Mouse (Mus musculus) ZHBTc4 (cell line): ENCODE results near the gene Tspan5.

Experiments
- DNase-seq: peaks from one replicate; pipeline ENCODE4 v3.0.0-alpha.2; 2011; ENCODE audit warnings: low read depth, low spot score

Gene Tspan5

GRCm38 (mm10) chr3:138918241-138918640 lies 176.2 kb downstream of the Tspan5 start:
- no peak for DNase-seq

- DNase-seq, result no peak
Observed at GRCm38 (mm10) chr3:138926161-138926560, 184.2 kb downstream of the Tspan5 start.

DNA sequence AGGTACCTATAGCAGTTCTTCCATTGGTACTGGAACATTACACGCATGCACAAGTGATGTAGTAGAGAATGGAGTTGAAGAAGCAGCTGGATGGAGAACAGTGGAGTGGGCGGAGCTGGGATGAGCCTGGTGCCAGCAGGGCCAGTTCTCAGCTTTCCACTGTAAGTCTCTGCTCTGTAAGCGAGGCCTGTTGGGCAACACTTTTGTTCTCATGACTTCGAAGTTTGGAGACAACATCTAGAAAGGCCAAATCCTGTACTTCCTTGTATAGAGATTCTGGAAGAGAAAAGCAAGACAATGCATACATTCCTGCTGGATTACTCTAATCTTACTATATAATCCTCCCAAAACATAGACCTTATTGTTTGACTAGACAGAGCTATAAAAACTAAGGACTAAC lies 185.4 kb downstream of the Tspan5 start:
- no peak for DNase-seq

DNA sequence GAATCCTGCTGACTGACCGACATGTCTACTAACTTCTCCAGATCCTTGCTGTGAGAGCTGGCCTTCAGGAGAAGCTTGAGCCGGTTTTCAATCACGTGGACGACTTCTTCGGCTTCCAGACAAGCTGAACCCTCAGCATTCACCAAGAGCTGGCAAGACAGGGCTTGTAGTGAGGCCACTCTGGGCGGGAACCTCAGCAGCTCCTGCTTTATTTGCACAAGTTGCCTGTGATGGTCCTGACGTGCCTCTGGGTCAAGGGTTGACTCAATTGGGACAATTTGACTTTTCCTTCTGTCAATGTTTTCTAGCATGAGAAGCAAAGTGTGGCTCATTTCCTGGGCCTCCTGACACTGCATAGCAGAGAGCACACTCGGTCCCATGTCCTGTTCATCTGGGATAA lies 194.8 kb downstream of the Tspan5 start:
- DNase-seq, result no peak

- DNase-seq, result no peak
Observed at GRCm38 (mm10) chr3:138937241-138937640, 195.2 kb downstream of the Tspan5 start.

GRCm38 (mm10) chr3:138941604-138942003 lies 199.6 kb downstream of the Tspan5 start:
- DNase-seq, result no peak

DNA sequence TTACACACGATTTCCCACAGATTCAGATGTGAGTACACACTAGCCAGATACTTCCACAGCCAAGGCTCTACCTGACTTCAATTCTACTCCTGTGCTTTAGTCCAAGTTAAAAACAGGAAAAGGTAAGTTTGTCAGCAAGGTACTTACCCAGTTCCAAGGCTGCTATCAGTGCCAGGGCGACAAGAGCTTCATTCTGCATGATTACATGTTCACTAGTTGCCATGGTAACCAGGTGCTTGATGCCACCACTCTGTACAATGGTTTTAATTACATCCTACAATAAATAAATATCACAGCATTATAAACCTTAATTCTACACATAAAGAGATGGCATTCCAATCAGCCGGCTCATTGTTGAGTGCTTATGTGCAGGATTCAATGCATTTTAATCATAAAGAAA lies 203.5 kb downstream of the Tspan5 start:
- DNase-seq, result no peak

DNA sequence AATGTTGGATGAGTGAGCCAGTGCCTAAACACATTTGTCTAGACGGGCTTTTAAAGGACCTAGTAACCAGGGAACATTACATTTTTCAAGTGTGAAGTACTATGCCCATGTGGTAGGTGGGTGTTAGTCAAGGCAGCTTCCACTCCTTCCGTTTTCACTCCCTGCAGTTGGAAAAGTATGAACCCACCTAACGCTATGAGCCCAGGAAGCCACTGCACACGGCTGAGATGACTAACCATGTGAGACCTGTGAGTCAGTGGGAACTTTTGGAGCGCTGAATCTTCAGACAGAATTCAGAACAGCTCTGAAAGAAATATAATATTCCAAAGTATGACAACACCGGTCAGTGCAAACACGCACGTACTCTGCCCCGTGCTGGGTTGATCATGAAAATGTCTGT lies 207.1 kb downstream of the Tspan5 start:
- DNase-seq, result no peak

DNA sequence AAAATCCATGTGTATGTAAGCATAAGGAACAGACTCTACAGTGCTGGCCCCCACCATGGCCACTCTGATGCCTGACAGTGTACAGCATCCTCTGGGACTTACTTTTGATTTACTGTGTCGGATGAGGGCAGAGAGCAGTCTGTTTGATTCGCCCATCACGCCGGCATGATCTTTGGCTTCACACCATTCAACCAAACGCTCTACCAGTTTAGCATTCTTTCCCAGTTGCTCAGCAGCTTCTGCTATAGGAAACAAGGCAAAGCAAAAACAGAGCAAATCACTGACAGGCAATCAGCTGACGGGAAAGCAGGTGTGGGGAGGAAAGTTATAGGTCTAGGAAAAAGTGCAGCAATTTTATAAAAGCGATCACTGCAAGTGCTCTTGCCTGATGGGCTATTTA lies 213.2 kb downstream of the Tspan5 start:
- DNase-seq, result no peak
